Mouse (Mus musculus) layer of hippocampus, adult 18-20 months (tissue): Measurements from ENCODE around the gene Hjurp. TPM values are rescaled to one million over a fixed set of nuclear protein-coding genes. Genes with fewer than 3 reads are reported as not detected.
A peak's percentile ranks its signal among the peaks of the same experiment; 100 is the strongest.
"Not testable (repeated sequence)": the region's sequence is repeated elsewhere in the genome, so short reads cannot be mapped to it uniquely, and the experiment has no call there.

Experiments
- DNase-seq, 2 experiments: peaks; one replicate each; pipeline ENCODE4 v3.0.0; 2022; ENCODE audit warnings: low spot score in 2 of 2
- total RNA-seq, 2 experiments: library from RNA; stranded (reverse); gene quantifications; 2 replicates each; pipeline ENCODE4 v1.2.3; 2021

Gene Hjurp
- total RNA-seq, 2 experiments from 2014 or later: 33.1 to 39.1 TPM

GRCm38 (mm10) chr1:88225301-88225700, 52.1 kb downstream of the Hjurp start:
- not testable (repeated sequence) for DNase-seq

- DNase-seq: peak in 1 of 2 experiments; percentile 3
Observed at GRCm38 (mm10) chr1:88224029-88224776, 53.2 kb downstream of the Hjurp start.

GRCm38 (mm10) chr1:88223591-88223990, 53.8 kb downstream of the Hjurp start:
- peak in 1 of 2 experiments; percentile 18 for DNase-seq

GRCm38 (mm10) chr1:88223011-88223515, 54.4 kb downstream of the Hjurp start:
- peak in 1 of 2 experiments; percentile 4 for DNase-seq

- DNase-seq: no peak
Observed at GRCm38 (mm10) chr1:88222216-88222615, 55.2 kb downstream of the Hjurp start.

GRCm38 (mm10) chr1:88220336-88220735, 57.1 kb downstream of the Hjurp start:
- peak in 1 of 2 experiments; percentile 1 for DNase-seq

- DNase-seq: peak in 1 of 2 experiments; percentile 2
Observed at GRCm38 (mm10) chr1:88219054-88219453, 58.4 kb downstream of the Hjurp start.

- DNase-seq: peak in 1 of 2 experiments; percentile 2
Observed at GRCm38 (mm10) chr1:88218591-88218990, 58.8 kb downstream of the Hjurp start.

- peak in 1 of 2 experiments; percentile 15 for DNase-seq
Observed at GRCm38 (mm10) chr1:88218051-88218450, 59.4 kb downstream of the Hjurp start.

- DNase-seq: peak in 1 of 2 experiments; percentile 2
Observed at GRCm38 (mm10) chr1:88217576-88217975, 59.9 kb downstream of the Hjurp start.

- peak in 1 of 2 experiments; percentile 1 for DNase-seq
Observed at GRCm38 (mm10) chr1:88217144-88217543, 60.3 kb downstream of the Hjurp start.

GRCm38 (mm10) chr1:88216551-88216950, 60.9 kb downstream of the Hjurp start:
- DNase-seq: no peak

- DNase-seq: no peak
Observed at GRCm38 (mm10) chr1:88215466-88216380, 61.7 kb downstream of the Hjurp start.

GRCm38 (mm10) chr1:88214462-88214952, 62.9 kb downstream of the Hjurp start:
- DNase-seq: no peak

GRCm38 (mm10) chr1:88213766-88214461, 63.5 kb downstream of the Hjurp start:
- DNase-seq: peak in 1 of 2 experiments; percentile 2

- no peak for DNase-seq
Observed at GRCm38 (mm10) chr1:88213061-88213460, 64.4 kb downstream of the Hjurp start.

Other genes starting within 250 kb of the Hjurp start
- gene Ugt1a10, start 222.2 kb downstream of the Hjurp start, total RNA-seq: not detected
- not detected for gene Ugt1a9, start 206.8 kb downstream of the Hjurp start, total RNA-seq
- not detected for gene Ugt1a8, start 189.8 kb downstream of the Hjurp start, total RNA-seq
- 1 to 10 TPM in 1 of 2 experiments, under 1 TPM in 1; 0.20 to 1.4 TPM for gene Ugt1a7c, start 182.6 kb downstream of the Hjurp start, total RNA-seq
- not detected for gene Ugt1a6b, start 174.4 kb downstream of the Hjurp start, total RNA-seq
- 1 to 10 TPM; 1.6 TPM for gene Ugt1a6a, start 142.8 kb downstream of the Hjurp start, total RNA-seq
- under 1 TPM in 1 of 2 experiments, not detected in 1; 0.25 TPM for gene Ugt1a5, start 111.6 kb downstream of the Hjurp start, total RNA-seq
- gene Ugt1a2, start 77.0 kb downstream of the Hjurp start, total RNA-seq: not detected
- gene Dnajb3, start 71.9 kb downstream of the Hjurp start, total RNA-seq: 1 to 10 TPM; 2.9 to 3.2 TPM
- gene Ugt1a1, start 65.7 kb downstream of the Hjurp start, total RNA-seq: not detected
- under 1 TPM in 1 of 2 experiments, not detected in 1; 0.52 TPM for gene Mroh2a, start 50.6 kb downstream of the Hjurp start, total RNA-seq
- under 1 TPM in 1 of 2 experiments, not detected in 1; 0.08 TPM for gene Trpm8, start within 50 bp of the Hjurp start, total RNA-seq
- not detected for gene Spp2, start 129.3 kb upstream of the Hjurp start, total RNA-seq
- not detected for gene Glrp1, start 232.4 kb upstream of the Hjurp start, total RNA-seq